Mouse (Mus musculus) bone marrow macrophage, adult 2 months (primary cell): ENCODE measurements around the gene Serpina3i. TPM values are rescaled to one million over a fixed set of nuclear protein-coding genes. Genes with fewer than 3 reads are reported as not detected.
"Not testable (repeated sequence)": the region's sequence is repeated elsewhere in the genome, so short reads cannot be mapped to it uniquely, and the experiment has no call there.

Source experiments
- H3K27ac ChIP-seq: 2 replicates; pipeline ENCODE4 v1.5.1; 2012; ENCODE audit warnings: low read depth, low read length; ENCODE audit not compliant: insufficient read depth
- H3K4me1 ChIP-seq: 2 replicates; pipeline ENCODE4 v1.6.1; 2012; ENCODE audit warnings: low read length; ENCODE audit not compliant: control insufficient read depth, insufficient read depth
- H3K4me3 ChIP-seq: 2 replicates; pipeline ENCODE4 v1.5.1; 2012; ENCODE audit warnings: mild to moderate bottlenecking, low read length, moderate library complexity; ENCODE audit not compliant: insufficient read depth
- CTCF ChIP-seq: IDR thresholded peaks from 2 replicates; pipeline ENCODE4 v1.5.1; 2012; ENCODE audit warnings: low read depth, mild to moderate bottlenecking, low read length, moderate library complexity
- POLR2A ChIP-seq: IDR thresholded peaks from 2 replicates; pipeline ENCODE4 v1.6.1; 2012; ENCODE audit warnings: mild to moderate bottlenecking, low read depth, low read length, borderline replicate concordance
- polyA plus RNA-seq: library from polyadenylated mRNA; stranded (reverse); fragments of >200 nt; gene quantifications from 2 replicates; pipeline ENCODE4 v1.2.4, GENCODE M21; 2012; ENCODE audit not compliant: missing spikeins, insufficient read depth, insufficient read length

Gene Serpina3i
- not detected in 2 replicates for polyA plus RNA-seq

DNA sequence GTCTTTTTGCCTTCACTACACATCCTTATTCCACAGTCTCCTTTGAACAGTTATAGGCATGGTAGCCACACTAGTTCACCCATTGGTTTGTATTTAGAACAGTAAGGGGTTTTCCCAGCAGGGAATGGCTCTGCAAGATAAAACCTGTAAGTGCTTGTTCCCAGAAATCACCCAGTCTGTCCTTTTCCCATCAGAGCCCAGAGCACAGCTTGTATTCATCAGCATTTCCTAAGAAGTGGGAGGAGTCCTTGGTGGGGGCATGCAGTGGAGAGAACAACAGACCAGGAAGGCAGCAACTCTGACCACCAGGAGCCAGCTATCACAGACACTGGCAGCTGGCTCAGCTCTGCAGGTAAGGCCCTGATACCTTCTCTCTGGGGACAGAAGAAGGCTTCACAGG, at the start of gene Serpina3i:
Gene Serpina3i (plus strand): TSS at position 260 of the 400 bp plus-strand sequence.
- Histone ChIP-seq H3K4me1 (no peaks in the 10 kb centered on the region), H3K4me3 (no peak within 1 kb of the TSS), H3K27ac (no peak within 1 kb of the TSS)
- TF ChIP-seq CTCF: no peak

DNA sequence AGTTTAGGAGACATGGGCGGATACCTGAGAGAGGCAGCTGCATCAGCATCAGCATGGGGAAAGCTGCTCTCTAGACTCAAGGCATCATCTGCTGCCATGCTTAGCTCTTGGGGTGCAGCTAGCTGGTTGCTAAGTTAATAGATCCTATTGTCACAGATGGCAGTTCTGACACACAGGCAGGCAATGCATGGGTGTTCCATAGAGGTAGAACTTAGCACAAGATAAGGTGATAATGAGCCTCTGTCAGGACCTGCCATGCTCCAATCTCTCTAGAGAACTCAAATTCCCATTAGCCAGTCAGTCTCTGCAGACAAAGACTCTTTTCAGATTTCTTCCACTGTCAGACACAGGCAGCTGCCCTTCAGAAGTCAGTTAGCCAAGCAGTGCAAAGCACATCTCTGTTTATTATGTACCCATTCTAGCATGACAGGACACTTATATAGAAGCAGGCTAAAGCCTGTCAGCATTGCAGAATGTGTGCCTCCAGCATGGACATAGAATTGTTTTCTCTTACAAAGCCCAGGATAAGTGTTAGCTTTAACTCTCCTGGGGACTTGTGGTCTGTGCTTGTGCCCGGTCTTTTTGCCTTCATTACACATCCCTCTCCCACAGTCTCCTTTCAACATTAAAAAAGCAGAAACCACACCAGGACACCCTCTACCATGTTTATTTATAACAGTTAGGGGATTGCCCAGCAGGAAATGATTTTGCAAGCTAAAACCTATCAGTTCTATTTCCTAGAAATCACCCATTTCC, 49.1 kb upstream of the Serpina3i start:
- peaks cover 11% of the 10 kb centered on the region for H3K4me1 ChIP-seq
- H3K27ac ChIP-seq: no peak overlapping the region

GRCm38 (mm10) chr12:104214445-104214753, 48.5 kb upstream of the Serpina3i start, which contains the start of gene Serpina3f:
Gene Serpina3f, plus strand, starts transcription at chr12:104214544.
- H3K4me1 ChIP-seq: peaks cover 11% of the 10 kb centered on the region
- H3K27ac ChIP-seq: no peak within 1 kb of the TSS
- no peak within 1 kb of the TSS for H3K4me3 ChIP-seq
- TF ChIP-seq POLR2A (no peak), CTCF (no peak)

More for the DNA sequence above, 49.1 kb upstream of the Serpina3i start:
- TF ChIP-seq CTCF (no peak), POLR2A (no peak)
- H3K4me3 ChIP-seq: no peak overlapping the region

DNA sequence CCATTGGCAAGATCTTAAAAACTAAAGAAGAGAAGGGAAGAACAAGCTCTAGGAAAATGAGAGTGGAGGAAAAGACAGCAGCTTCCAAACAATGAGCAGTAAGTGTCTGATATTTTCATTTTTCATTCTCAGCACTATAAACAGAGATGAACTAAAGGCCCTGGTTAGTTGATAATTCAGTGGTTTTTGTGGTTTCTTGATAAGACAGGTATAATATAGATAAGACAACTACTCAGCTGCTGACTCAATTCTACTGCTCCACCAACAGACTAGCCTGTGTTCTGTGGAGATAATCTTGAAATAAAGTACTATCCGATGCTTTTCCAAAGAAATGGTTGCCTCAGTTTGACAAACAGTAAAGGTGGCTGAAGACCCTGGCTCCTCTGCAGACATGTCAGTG, 47.7 kb upstream of the Serpina3i start:
- TF ChIP-seq POLR2A (no peak), CTCF (no peak)
- peaks cover 11% of the 10 kb centered on the region for H3K4me1 ChIP-seq

DNA sequence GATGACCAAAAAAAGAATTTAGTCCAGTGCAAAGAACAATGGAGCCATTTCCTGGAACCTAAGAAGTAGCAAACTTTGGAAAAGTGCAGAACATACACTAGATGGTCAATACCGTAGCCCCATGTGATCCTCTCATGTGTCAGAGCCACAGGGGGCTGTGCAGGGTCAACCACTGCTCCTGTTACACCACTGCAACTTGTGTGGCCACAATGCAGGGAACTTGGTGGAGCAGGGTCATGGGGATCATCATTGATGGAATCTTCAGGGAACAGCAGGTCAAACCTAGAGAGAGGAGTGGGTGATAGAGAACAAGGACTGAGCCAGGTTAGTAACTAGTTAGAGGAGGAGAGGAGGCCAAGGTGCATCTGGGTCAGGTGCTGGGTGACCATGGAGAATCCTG, 41.3 kb upstream of the Serpina3i start:
- Histone ChIP-seq H3K27ac (no peak overlapping the region), H3K4me1 (peaks cover 5% of the 10 kb centered on the region), H3K4me3 (no peak overlapping the region)
- TF ChIP-seq CTCF: no peak
- TF ChIP-seq POLR2A: no peak

More for the DNA sequence above, 47.7 kb upstream of the Serpina3i start:
- Histone ChIP-seq H3K27ac (no peak overlapping the region), H3K4me3 (no peak overlapping the region)

DNA sequence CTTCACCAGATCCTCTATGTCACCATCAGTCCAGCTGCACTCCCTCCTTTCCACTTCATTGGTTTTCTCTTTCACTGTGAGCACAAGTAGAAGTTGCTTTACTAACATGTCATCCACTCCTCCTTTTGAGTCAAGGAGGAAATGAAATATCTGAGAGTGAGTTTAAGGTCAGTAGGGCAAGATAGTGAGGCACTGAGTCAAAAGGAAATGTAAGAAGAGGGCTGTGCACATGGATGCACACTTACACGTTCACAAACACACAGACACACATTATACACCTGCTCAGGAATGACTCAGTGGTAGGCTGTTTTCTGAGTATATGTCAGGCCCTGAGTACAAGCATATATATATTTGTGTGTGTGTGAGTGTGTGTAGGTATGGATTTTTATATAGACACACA, 39.2 kb upstream of the Serpina3i start:
- H3K27ac ChIP-seq: no peak overlapping the region
- no peak overlapping the region for H3K4me3 ChIP-seq
- peaks cover 5% of the 10 kb centered on the region for H3K4me1 ChIP-seq
- TF ChIP-seq CTCF (no peak), POLR2A (no peak)

DNA sequence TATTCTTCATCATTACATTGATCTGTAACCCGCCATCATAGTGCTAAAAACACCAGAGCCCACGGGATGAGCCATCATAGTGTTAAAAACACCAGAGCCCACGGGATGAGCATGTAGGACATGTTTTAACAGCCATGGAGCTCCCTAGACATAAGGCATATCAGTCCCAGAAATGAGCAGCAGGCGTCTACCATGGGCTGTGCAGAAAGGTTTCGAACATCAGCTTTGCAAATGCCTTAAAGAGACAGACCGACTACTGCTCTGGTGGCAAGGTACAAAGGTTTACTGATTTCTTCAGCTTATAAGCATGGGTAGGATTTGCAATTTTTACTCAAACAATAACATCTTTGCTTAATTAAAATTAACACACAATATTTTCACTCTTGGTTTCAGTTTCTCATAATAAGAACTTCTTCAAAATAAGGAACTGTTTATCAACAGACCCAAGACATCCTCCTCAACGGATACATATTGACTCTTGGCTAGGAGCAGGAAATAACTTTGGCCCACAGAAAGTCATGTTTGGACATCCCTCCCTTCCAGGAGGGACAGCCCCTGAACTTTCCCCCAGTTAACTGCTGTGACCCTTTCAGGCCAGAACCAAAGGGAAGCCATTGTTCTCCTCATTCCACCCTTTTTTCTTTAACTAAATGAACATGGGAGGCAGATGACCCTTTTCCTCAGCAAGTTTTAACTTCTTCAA, 38.2 kb upstream of the Serpina3i start:
- Histone ChIP-seq H3K27ac (no peak overlapping the region), H3K4me1 (peaks cover 5% of the 10 kb centered on the region), H3K4me3 (no peak overlapping the region)
- TF ChIP-seq CTCF (no peak), POLR2A (no peak)

DNA sequence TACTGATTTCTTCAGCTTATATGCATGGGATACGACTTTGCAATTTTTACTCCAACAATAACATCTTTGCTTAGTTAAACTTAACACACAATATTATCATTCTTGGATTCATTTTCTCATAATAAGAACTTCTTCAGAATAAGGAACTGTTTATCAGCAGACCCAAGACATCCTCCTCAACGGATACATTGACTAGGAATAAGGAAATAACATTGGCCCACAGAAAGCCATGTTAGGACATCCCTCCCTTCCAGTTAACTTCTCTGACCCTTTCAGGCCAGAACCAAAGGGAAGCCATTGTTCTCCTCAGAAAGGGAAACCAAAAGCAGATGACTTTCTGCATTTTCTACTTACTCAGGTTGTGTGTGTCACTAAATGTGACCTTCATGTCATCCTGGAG, 32.2 kb upstream of the Serpina3i start:
- TF ChIP-seq POLR2A: no peak
- TF ChIP-seq CTCF: no peak
- H3K4me3 ChIP-seq: no peak overlapping the region
- peaks cover 7% of the 10 kb centered on the region; the same call in 1 of the 2 replicates for H3K4me1 ChIP-seq
- no peak overlapping the region for H3K27ac ChIP-seq

DNA sequence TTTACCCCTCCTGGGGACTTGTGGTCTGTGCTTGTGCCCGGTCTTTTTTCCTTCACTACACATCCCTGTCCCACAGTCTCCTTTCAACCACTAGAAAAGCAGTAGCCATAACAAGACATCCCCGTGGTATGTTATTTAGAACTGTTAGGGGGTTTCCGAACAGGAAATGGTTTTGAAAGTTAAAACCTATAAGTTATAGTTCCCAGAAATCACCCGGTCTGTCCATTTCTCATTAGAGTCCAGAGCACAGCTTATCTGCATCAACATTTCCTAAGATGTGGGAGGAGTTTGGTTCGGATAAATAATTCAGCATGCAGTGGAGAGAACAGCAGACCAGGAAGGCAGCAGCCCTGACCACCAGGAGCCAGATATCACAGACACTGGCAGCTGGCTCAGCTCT, 27.0 kb upstream of the Serpina3i start, which contains the start of gene Serpina3g:
Gene Serpina3g (plus strand): TSS at position 331 of the 400 bp plus-strand sequence.
- TF ChIP-seq POLR2A (no peak), CTCF (no peak)
- Histone ChIP-seq H3K27ac (no peak within 1 kb of the TSS), H3K4me1 (peaks cover 10% of the 10 kb centered on the region), H3K4me3 (no peak within 1 kb of the TSS)

GRCm38 (mm10) chr12:104238048-104238447, 24.9 kb upstream of the Serpina3i start:
- H3K27ac ChIP-seq, H3K4me1 ChIP-seq, H3K4me3 ChIP-seq: not testable (repeated sequence)
